Mouse (Mus musculus): ENCODE measurements at regions not wholly inside any gene's neighbourhood (a gene's known extent, or its start where the extent isn't known, plus 50 kb on each side); places are given as distances from the start of the nearest gene placed in this dataset.

GRCm38 (mm10) chr2:178911646-178912045 is 481.3 kb downstream of the Cdh26 start:
- DNase-seq = no peak
- intact Hi-C loops (cut with DNase I) = no loop called here

DNA sequence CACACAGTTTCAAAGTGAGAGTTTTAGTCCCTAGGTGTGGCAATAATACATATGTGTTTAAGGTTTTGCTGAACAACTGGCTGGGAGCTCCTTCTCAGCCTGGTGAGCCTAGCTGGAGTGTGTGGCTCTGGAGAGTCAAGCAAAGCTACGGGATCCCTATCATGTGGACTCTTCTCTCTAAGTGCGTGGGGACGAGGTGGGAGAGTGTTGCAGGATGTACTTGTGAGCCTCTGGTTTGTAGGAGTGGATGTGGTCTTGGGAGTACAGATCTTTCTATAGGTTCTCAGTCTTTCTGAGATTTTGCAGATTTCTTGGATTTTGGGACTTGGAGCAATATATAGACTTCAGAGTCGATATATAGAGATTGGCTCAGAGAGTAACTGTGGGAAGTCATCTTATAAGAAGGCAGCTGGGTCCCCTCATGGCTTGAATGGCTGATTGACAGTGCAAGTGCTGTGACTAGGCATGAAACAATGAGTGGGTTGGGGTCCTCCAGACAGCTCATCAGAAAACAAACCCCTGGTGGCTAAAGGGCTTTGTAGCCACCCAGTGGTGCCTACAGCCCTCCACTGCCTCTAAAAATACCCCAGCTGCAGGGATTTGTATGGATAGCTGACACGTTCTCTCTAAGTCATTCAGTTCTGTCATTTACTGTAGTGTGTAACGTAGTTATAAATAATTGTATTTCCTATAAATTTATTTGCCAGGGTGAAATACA is 486.1 kb downstream of the Cdh26 start:
- DNase-seq = no peak
- intact Hi-C loops (cut with DNase I) = no loop called here

DNA sequence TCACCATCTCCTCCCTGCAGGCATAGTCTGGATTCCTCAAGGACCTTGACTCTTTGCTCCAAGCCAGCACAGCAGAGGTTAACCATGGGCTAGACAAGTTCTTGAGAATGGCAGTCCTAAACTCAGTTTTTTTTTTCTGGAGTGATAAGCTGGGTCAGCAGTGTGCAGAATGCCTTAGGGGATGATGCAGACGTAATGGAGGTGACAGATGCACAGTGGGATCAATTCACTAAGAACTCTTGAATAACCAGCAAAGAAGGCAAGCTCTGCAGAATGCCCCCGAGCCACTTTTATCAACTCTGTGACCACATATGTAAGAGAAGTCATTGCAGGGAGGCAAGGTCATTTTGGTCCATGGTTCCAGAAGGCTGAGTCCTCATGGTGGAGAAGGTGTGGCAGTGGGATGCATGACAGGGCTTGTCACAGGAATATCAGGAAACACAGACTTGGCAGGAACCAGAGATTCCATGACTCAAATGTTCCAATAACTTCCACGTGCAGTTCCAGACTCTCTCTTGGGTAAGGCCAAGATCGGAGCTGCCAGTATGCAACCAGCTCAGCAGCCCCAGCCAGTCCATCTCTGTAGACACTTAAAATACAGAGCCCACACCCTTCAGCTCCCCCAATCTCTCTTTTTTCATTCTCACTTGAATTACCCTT is 494.3 kb downstream of the Cdh26 start:
- DNase-seq = no peak
- intact Hi-C loops (cut with DNase I) = no loop called here

GRCm38 (mm10) chr2:178927038-178927660 is 496.8 kb downstream of the Cdh26 start:
- no peak for DNase-seq
- intact Hi-C loops (cut with DNase I) = no loop called here

DNA sequence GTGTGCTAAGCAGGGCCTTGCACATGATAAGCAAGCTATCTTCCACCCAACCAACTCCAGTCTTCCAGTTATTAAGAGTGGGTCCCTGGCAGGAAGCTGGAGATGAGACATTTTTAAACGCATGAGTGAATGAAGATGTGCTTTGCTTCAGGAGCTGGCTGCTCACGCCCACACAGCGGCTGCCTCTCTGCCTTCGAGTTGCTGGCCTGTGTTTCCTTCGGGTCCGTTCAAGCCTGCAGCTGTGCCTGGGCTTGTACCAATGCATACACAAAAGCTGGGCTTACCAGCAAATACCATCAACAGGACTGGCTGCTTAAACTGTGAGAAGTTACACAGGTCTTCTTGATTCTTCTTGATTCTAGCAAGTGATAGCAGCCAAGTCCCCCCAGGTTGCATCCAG is 498.7 kb downstream of the Cdh26 start:
- intact Hi-C loops (cut with DNase I) = no loop called here
- no peak for DNase-seq

GRCm38 (mm10) chr2:178930125-178930524 is 499.8 kb downstream of the Cdh26 start:
- intact Hi-C loops (cut with DNase I) = no loop called here
- DNase-seq = no peak

GRCm38 (mm10) chr2:178948471-178948870 is 493.8 kb upstream of the Cdh4 start:
- intact Hi-C loops (cut with DNase I) = no loop called here

DNA sequence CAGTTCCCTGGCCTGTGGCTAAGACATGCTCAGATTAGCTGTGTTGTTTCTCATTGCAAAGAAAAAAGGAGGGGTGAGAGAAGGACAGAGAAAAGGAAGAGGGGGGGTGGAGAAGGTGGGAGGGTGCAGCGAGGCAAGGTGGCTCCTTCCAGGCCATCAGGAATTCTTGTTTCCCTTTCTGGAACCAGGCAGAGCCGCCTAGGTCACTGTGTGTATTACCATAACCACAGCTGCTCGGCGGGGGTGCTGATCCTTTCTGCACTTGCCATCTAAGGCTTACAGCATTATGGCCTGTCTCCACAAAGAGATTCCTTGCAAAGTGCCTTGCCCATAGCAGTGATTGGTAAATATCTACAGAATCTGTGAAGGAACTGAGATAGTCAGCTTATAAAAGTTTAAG is 493.1 kb upstream of the Cdh4 start:
- intact Hi-C loops (cut with DNase I) = no loop called here

More at GRCm38 (mm10) chr2:178948471-178948870, 493.8 kb upstream of the Cdh4 start:
- DNase-seq = no peak

DNA sequence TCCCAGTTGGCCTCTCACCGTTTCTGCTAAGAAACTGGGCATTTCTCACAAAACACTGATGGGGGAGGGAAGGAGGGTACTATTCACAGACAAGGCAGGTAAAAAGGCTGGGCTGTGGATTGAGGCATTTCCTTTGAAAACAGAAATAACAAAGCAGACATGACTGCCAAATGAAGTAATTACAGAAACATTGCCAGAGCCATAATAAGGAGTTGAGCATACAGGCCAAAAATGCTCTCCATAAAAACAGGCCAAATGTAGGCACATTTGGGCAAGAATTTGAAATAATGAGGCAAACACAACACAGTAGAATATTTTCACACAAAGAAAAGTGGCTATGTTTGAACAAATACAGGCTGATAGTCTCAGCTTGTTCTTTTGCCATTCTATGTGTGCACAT is 491.9 kb upstream of the Cdh4 start:
- DNase-seq = no peak
- intact Hi-C loops (cut with DNase I) = no loop called here

More for the DNA sequence above, 493.1 kb upstream of the Cdh4 start:
- no peak for DNase-seq

DNA sequence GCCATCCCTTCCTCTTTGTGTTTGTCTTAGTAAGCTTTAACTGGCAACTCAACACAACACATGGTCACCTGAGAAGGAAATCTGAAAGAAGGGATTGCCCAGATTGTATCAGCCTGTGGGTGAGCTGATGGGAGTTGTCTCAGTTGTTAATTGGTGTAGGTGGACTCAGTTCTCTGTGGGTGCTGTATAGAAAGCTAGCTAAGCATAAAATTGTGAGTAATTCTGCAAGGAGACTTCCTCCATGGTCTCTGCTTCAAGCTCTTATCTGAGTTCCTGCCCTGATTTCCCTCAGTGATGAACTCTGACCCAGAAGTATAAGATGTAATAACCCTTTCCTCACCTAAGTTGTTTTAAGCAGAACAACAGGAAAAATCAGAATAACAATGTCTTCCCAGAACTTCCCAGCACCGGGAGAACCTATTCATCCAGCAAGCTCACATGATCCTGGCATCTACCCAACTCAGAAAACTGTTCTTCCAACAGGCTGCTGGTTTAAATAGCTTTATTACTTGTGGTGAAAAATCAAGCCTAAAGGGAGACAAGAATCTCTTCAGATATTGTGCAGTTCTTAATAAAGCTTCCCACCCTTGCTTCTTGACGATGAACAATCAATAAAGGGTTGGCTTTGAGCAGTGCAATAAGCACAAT is 487.7 kb upstream of the Cdh4 start:
- no peak for DNase-seq
- intact Hi-C loops (cut with DNase I) = no loop called here

DNA sequence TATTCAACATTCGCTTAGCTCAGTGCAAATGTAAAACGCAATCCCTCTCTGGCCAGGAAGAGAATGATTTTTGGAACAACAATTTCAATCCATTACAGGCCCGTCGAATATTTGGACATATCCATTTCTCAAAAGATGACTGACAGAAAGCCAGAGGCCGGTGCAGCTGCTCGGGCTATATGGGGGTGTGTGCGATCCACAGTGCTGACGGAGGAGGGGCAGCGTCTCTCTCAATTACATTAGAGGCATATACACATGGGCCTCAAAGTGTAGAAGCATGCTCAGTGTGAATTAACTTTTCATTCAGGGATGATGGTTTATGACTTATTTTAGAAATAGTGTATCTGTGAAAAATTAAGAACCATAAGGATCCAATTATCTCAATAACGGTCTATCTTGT is 483.4 kb upstream of the Cdh4 start:
- intact Hi-C loops (cut with DNase I) = no loop called here
- no peak for DNase-seq

DNA sequence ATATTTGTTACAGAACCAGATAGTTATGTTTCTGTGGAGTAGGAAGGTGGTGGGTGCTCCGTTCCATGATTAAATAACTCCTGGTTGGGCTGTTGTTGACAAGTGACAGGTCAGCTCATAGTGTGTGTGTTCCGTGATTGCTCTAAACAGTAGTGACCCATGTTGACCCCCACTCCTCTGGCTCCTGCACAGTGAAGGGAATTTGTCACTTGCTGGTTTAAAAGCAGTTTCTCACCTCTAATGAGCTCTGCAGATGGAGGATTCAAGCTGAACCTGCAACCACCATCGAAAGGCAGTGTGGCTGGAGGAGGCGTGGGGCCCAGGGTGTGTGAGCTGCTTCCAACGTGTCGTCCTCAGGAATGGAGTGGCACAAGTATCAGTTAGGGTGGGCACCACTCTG is 482.6 kb upstream of the Cdh4 start:
- DNase-seq = no peak
- intact Hi-C loops (cut with DNase I) = no loop called here

- intact Hi-C loops (cut with DNase I) = no loop called here
- DNase-seq = no peak
Measured at GRCm38 (mm10) chr2:178967584-178968365, 474.5 kb upstream of the Cdh4 start.

DNA sequence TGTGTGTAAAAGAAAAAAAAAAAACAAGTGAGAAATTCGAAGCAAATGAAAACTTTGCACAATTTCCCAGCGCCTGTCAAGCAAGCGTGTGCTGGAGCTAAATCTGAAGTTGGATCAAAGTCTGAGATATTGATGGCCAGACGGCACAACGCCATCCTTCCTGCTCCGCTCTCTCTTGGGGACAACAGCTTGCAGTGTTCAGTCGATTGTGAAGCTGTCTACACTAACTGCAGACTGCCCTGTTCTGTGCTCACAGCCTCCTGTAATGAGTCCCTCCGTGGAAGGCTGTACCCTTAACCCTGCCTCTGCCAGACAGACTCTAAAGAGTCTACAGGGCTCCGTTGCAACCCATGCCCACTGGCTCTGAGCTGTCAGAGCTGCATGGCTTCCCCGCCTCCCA is 472.5 kb upstream of the Cdh4 start:
- no peak for DNase-seq
- intact Hi-C loops (cut with DNase I) = no loop called here

- intact Hi-C loops (cut with DNase I) = no loop called here
- DNase-seq = no peak
Measured at GRCm38 (mm10) chr2:178975366-178975765, 466.9 kb upstream of the Cdh4 start.

- no peak for DNase-seq
- intact Hi-C loops (cut with DNase I) = no loop called here
Measured at GRCm38 (mm10) chr2:178976046-178976445, 466.2 kb upstream of the Cdh4 start.

- intact Hi-C loops (cut with DNase I) = no loop called here
Measured at GRCm38 (mm10) chr2:178976495-178976894, 465.7 kb upstream of the Cdh4 start.

DNA sequence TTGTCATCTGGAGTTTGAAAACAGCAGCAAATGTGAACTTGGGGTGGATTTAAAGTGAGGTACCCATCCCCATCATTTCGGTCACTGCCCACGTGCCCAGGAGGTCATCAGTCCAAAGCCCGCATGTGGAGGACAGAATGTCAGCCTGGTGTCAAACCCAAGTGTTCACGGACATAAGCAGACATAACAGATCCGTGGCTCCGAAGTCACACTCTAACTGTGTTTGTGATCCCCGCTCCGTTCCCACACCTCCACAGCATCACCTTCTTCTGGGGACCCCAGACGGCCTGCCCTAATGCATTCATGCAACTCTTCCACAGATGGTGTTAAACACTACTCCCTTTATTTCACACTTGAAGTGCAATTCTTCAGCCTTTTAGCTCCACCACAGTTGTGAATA is 462.8 kb upstream of the Cdh4 start:
- intact Hi-C loops (cut with DNase I) = no loop called here
- no peak for DNase-seq

More at GRCm38 (mm10) chr2:178976495-178976894, 465.7 kb upstream of the Cdh4 start:
- DNase-seq = no peak

- intact Hi-C loops (cut with DNase I) = no loop called here
- no peak for DNase-seq
Measured at GRCm38 (mm10) chr2:178981736-178982502, 460.3 kb upstream of the Cdh4 start.

DNA sequence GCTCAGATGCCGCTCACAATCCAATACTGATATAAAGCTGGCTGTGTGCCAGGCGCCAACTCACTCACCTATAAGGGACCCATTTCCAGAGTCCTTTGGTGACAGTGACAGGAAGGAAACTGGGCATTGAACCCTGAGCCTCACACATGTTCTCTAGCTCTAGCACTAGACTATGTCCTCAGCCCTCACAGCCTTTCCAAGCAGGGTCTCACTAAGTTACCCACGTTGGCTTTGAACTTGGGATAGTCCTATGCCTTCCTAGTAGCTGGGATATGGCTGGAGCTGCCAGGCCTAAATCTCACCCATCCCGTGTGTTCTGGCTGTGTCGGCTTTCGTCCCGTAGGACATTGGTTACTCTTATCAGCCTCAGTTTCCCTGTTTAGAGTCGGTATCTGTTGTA is 458.4 kb upstream of the Cdh4 start:
- no peak for DNase-seq
- intact Hi-C loops (cut with DNase I) = no loop called here

Data from gastrocnemius, postnatal 36 days (tissue).